Mouse (Mus musculus): ENCODE results near the gene Pcdh7. TPM values are rescaled to one million over a fixed set of nuclear protein-coding genes. Genes with fewer than 3 reads are reported as not detected.
A peak's percentile ranks its signal among the peaks of the same experiment; 100 is the strongest.

Pcdh7 gene
- total RNA-seq, 2 experiments from 2014 or later = 2.2 to 4.7 TPM

DNA sequence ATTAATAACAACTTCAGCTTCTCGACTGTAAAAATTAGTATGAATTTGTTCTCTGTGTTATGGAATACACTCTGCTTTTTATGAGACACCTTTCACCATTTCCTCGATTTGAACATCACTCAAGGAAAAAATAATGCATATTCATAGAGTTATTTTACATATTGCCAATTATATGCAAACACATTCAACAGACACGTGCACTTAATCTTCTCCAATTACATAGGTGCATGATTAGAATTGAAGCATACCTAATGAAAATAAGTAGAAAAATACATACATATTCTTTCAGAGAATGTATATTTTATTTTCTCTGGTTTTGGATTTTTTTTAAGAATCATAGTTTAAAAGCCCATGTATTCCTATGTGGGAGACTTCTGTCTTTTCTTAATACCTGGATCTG, 64.8 kb downstream of the Pcdh7 start:
- DNase-seq = no peak
- intact Hi-C loops (cut with DNase I) = no loop called here

DNA sequence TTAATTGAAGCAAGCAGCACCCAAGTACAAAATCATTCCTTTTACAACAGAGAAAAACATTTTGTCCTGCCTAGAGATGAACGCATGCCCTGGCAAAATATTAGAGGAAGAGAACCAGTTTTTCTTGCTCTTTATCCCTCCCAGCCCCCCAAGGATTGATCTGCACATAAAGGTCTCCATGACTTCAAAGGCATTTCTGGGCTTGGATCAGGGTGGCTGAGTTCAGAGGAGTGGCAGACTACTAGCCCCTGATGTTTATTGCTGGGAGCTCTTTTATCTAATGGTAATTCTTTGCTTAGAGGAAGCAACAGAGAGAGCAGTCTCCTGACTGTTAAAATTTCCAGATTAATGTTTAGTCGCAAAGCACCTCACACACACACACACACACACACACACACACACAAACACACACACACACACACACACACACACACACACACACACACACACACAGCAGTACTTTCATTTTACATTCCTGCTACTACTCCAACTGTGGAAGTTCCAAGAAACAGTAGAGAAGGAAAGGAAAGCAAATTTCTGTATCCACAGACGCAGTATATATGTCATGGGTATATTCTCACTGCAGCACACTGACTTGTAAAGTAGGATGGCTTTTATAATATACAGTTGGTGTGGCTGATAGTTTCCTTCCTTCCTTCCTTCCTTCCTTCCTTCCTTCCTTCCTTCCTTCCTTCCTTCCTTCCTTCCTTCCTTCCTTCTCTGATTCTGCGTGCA, 71.2 kb downstream of the Pcdh7 start:
- DNase-seq = no peak
- intact Hi-C loops (cut with DNase I) = no loop called here

DNA sequence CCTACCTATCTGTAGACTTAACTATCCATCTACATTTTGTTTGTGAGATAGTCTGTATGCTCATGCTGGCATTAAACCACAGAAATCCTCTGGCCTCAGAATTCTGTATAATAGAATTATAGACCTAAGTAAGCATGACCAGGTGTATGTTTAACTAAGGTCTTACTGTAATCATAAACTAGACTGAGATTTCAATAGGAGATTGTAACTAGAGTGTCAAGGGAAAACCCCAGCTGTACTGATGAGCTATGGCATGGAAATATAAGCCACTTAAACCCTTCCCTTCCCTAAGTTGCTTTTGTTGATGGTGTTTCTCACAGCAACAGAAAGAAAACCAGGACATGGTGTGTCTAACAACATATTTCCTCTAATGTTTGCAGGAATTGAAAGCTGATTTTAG, 78.6 kb downstream of the Pcdh7 start:
- DNase-seq = no peak
- intact Hi-C loops (cut with DNase I) = no loop called here

DNA sequence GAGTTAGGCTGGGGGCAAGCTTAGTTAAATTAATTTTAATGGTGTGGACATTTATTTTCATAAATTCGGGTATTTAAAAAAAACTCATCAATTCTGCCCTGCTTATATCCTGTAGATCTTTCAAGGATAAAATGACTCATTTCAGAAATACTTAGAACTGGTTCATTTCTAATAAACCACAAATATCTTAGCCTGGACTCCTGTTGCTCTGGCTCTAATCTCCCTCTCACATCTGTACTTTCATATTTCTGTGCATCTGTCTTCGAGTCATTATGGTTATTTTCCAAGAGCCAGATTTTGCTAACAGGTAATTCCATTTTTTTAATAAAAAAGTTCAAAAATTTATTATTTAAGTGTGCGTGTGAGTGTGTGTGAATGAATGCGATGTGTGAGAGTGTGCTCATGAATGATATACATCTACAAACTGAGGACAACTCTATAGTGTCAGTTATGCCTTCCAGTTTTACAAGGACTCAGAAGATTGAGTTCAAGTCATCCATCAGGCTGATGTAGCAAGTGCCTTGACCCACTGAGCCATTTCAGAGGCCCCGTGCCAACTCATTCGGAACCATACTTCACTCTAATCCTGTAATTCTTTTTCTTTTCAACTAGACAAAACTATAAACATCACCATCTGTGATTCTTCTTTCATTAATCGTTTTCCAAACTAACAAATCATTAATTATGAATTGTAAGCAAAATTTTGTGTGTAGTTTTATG, 80.3 kb downstream of the Pcdh7 start:
- intact Hi-C loops (cut with DNase I) = no loop called here
- DNase-seq = no peak

DNA sequence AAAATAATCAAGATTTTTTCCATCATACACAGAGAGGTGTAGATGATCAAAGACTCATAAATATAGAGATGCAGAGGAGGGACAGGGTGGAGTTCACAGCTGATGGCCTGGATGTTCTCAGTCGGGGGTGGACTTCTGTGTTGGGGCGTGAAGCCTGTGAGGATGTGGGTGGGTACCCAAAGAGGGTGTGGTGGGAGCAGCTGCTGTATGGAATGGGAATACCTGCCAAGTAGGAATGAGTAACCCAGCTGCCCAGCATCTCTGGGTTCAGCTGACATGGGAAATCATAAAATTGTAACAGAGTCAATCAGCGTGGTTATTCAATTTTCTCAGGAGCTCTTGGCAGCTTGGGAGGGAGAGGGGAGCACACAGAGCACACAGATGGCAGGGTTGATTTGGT, 85.3 kb downstream of the Pcdh7 start:
- DNase-seq = no peak
- intact Hi-C loops (cut with DNase I) = no loop called here

DNA sequence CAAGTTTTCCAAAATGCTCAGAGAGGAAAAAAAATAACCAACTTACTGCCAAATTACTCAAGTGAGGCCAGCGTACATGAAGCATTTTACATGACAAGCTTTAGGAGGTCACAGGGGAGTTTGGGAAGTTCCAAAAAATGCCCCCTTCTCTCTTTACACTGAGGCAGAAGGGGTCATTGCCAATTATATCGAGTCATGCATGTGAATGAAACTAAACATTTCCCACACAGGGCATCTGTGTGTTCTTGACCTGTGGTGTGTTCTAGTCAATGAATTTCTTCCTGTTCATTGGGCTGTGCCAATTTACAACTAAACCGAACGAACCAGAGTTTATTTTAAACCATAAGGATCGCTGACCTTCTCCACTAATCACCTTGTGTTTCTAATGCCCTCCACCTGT, 86.1 kb downstream of the Pcdh7 start:
- intact Hi-C loops (cut with DNase I) = no loop called here

DNA sequence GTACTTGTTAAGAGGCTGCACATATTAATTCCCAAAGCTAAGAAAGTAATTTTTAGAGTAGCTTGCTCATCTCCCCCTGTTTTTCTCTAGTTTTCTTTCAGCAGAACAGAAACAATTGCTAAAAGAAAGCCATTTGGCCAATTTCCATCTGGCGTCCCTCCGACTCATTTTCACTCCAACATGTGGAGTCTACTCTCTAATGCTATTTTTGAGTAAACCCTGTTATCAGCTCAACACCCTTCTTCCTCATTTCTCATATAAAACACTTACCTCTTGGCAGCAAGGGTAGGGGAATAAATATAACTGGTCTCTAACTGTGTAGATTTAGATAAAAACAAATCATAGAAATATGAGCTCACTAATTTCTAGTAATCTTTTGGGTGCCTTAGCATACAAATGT, 89.6 kb downstream of the Pcdh7 start:
- peak; percentile 11 to 13 for DNase-seq
- intact Hi-C loops (cut with DNase I) = no loop called here

More for the DNA sequence above, 86.1 kb downstream of the Pcdh7 start:
- no peak for DNase-seq

DNA sequence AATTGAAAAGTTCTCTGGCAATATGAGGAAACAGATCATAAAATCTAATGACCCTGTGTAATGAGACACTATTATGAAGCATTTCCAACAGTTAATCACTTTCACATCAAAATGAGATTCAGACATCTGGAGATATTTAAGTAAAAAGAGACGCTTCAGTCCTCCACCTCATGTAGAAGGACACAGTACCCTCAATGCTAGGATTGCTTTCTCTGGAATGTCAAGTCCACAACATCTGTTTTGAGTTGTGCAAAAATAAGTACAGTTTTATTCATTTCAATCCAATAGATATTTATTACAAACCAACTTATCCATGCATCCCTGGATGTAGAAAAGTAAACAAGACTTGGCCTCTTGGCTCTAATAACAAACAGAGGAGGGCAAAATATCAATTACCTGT, 92.9 kb downstream of the Pcdh7 start:
- intact Hi-C loops (cut with DNase I) = no loop called here

DNA sequence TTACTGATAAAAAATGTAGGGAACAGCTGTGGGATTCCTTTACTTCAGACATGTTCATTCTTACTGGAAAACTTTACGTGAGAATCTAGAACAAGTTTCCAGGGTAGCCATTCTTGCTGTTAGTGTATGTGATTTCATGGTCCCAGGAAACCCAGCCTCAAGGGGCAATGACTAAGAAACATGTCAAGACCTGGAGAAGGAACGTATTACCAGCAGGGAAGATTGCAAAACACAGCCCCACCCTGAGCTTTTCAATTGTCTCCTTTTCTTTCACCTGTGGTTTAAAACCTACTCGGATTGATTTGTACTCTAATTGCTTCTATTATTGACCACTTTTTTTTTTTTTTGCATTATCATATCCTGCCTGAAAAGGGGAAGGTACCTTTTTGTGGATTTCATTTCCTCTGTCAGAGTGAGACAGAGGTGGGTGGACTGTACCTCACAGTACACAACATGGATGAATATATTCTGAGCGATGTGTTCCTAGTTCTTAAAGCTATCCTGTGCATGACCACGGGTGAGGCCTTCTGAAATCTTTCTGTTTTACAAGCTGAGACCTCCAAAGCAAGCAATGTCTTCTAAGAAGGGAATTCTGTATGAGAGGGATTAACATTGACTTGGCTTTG, 98.3 kb downstream of the Pcdh7 start:
- DNase-seq = no peak
- intact Hi-C loops (cut with DNase I) = no loop called here

More for the DNA sequence above, 92.9 kb downstream of the Pcdh7 start:
- no peak for DNase-seq

DNA sequence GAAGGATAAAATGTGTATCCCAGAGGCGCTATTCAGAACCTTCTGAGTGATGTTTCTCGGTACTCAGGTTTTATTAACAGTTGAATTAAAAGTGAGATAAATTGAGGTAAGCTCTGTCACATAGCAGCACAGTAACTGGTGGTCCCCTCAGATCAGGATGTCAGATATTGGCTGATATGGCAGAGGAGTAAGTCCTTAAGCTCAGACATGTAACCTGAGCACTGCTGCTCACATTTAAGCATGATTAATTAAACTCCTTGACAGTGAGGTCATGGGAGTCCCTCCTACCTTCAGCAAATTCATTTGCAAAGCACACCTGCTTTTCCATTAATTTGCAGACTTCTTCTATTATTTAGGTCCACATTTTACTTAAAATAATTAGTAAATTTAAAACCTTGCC, 102.0 kb downstream of the Pcdh7 start:
- intact Hi-C loops (cut with DNase I) = no loop called here
- no peak for DNase-seq

DNA sequence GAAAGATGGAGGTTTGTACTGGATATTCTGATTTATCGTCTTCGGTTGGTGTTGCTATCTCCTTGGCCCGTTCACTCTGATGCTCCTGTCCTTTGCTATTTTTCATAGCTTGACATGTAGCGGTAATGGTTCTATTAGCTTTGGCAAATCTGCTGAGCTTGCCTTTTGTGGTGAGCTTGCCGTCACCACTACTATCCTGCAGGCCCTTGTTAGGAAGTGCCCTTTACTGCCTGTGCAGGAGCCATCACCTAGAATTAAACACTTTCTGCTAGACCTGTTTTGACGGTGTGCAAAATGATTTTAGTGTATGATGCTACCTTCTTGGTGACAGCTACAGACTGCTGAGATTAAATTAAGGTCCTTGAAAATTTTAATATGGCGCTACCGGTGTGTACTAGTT, 103.3 kb downstream of the Pcdh7 start:
- intact Hi-C loops (cut with DNase I) = no loop called here
- DNase-seq = no peak

DNA sequence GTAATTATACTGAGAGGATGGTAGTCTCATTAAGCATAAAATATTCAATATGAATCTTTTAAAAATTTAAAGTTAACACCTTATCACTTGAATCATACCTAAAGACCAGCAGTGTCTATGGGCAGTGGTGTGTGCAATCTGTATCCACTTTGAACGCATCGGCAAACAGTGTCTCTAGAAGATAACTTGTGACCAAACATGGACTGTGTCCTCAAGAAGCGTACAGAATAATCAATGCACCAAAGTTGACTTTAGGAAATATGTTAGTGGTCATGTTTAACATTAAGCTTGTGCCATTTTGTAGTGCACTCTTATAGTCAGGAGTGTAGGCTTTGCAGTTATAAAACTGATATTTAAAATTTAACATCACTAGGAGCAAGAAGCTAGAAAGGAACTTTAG, 110.7 kb downstream of the Pcdh7 start:
- DNase-seq = no peak
- intact Hi-C loops (cut with DNase I) = no loop called here

DNA sequence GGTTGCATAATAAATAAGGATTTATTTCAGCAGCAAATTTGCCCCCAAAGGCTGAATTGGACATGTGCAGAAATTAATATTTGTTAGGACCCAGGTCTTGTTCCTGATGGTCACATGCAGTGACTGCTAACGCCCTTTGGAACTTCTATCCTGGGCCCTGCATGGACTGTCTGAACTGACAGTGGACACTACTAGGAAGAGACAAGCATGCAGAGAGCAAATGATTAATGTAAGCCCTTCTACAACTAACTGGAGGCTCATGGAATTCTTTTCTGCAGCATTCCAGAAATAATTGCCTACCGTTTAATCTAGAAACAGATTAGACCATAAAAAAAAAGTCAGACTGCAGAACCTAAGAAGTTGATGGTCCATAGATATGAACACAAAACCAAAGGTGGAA, 119.4 kb downstream of the Pcdh7 start:
- intact Hi-C loops (cut with DNase I) = no loop called here
- DNase-seq = no peak

DNA sequence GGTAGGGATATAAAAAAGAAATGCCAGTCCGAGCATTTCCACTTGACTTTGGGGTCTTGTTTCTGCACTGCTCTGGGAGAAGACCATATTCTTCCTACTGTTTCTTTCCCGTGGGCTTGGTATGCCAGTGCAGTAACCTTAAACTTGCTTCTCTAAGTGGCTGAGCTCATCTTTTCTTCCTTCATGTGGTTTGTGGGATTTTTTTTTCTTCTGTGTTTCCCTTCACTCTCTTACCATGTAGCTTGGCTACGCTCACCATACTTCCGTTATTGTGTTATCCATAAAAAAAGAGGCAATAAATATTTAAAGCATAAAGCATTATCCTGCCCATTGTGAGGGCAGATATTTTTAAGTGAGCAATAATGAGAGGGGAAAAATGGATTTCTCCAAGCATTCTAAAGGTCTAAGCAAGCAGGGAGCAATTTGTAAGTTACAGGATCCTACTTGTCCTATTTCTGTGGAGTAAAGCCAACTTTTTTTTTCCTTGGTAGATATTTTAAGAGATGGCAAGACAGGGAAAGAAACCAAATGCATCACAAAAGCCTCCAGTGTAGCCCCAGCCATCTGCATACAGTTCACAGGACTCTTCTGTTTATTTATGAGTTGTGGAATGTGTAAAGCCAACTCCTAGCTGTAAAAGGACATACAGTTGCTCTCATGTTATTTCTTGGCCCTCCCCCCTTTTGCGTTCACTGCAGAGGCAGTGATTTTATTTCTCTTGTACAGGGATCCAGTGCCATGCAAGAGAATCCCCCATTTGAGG, 123.8 kb downstream of the Pcdh7 start:
- intact Hi-C loops (cut with DNase I) = no loop called here
- no peak for DNase-seq

DNA sequence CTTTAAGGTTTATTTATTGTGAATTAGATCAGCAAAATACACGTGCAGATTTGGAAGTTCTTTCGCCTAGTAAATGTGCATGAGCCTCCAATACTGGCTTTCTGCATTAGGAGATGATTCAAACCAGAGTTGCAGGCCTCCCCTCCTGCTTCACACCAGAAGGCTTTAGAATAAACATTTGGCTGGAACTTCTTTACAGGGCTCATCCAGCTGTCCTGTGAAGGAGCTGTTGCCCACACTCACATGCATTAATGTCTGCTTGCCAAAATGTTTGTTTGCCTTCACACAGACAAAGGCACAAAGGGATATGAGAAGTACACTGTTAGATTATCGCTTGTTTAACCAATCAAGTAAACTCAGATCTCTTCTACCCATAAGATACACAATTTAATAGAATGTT, 129.7 kb downstream of the Pcdh7 start:
- intact Hi-C loops (cut with DNase I) = no loop called here
- no peak for DNase-seq

DNA sequence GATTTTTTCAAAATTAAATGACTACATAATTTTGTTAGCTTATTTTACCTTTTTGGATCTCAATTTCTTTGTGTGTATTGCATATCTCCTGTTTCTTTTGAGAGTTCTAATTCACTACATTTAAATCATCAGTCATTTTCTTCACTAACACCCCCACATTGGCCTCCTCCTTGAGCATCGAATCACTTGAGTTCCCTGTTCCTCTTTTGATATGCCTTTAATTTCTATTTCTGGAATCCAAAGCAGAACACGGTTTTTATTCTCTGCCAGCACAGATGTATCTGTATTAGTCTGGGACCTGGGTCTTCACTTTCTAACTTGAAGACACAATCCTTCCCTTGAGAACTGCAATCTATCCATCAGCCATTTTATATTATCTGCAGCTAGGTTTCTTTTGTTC, 132.3 kb downstream of the Pcdh7 start:
- no peak for DNase-seq
- intact Hi-C loops (cut with DNase I) = no loop called here

DNA sequence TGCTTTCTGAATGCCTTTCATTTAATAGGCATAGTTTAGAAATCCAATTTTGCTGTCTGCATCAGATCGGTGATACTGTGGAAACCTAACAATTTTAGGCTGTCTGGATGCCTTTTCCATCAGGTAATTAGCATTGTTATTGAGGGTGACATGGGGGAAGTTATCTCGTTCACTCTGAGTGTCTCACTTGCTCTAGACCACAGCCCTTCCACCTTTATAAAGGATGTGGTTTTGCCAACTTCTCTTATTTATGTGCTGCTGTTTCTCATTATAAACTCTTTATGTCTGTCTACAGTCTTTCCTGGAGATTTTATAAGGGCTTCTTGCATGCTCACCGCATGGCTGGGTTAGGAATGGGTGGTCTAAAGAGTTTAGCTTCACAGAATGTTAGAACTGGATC, 139.5 kb downstream of the Pcdh7 start:
- intact Hi-C loops (cut with DNase I) = no loop called here
- no peak for DNase-seq

DNA sequence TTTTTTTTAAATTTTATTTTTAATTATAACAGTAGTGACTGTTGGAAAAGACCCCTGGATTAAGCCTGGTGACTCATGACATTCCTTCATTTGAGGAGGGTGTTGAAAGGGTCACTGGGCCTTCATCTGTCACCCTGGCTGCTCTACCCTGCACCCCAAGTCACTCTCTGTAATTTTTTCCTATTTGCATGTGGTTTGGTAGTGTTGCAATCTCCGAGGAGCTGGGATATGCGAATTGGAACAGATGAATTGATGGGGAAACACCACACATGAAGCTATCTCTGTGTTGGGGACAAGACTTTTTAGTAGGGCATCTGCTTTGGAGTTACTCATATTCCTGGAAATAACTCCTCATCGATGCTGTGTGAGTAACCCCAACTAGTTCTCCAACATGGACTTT, 146.5 kb downstream of the Pcdh7 start:
- DNase-seq = no peak
- intact Hi-C loops (cut with DNase I) = no loop called here

DNA sequence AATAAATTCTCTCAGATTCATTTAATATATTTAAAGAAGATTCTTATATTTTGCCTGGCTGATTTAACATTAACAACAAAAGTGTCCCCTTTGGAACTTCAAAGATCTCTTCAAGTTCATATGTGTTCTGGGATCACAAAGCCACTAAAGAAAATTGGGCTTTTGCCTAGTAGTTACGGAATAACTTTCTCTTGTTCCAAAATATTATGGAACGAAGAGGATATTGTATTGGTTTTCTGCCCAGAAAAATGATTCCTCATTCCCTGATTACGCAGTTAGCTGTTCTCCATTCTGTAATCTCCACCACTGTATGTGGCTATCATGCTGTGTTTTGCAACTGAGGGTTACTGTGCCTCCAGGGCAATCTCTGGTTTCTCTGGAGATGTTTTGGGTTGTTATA, 147.5 kb downstream of the Pcdh7 start:
- intact Hi-C loops (cut with DNase I) = no loop called here
- no peak for DNase-seq

DNA sequence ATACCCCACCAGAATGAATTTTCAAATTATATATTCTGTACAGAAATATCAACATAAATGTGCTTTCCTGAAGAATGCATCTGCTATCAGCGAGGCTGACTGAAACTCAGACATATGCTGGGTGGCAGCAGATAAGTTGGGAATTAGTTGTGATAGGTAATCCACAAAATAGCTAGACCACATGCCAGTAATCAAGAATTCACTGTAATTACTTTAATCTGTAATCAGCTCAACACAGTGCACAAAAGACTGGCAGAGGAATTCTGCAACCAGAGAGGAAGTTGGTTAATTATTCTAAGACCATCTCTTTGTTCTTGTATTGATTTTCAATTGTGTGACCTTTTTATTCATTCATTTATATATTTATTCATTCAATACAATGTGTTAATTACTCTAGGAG, 148.3 kb downstream of the Pcdh7 start:
- intact Hi-C loops (cut with DNase I) = no loop called here

DNA sequence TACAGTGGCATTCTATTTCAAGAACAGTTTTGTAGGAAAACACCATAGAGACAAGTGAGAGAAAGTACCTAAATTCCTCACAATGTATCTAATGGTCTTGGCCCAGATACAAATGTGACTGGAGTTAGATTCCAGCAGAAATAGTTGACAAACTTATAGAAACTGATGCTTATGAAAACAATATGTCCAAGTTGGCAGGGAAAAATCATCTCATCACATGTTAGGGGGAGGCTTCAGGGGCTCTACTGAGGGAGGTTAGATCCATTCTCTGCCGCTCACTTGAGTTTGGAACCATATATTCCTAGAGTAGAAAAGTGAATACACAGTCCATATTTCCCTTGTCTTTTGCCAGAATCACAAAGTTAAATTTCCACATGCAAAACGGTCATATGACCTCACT, 150.1 kb downstream of the Pcdh7 start:
- DNase-seq = no peak
- intact Hi-C loops (cut with DNase I) = no loop called here

More for the DNA sequence above, 148.3 kb downstream of the Pcdh7 start:
- DNase-seq = no peak

Data from gastrocnemius, postnatal 36 days (tissue).